Mouse (Mus musculus) spleen, adult 18-20 months (tissue): Measurements from ENCODE around the gene Vmn1r70.

Source experiments
- DNase-seq, 2 experiments: peaks; one replicate each; pipeline ENCODE4 v3.0.0; 2022; ENCODE audit warnings: mixed read lengths in 2 of 2

Vmn1r70 gene

GRCm38 (mm10) chr7:10631232-10631631 is at the start of gene Vmn1r70:
Vmn1r70 (plus strand) TSS chr7:10631532.
- no peak for DNase-seq

GRCm38 (mm10) chr7:10613559-10613958 is 17.8 kb upstream of the Vmn1r70 start, which contains the start of gene Vmn1r69:
Vmn1r69 (minus strand) TSS chr7:10613659.
- DNase-seq, result no peak
